Mouse (Mus musculus) thymus, adult 2 months (tissue): Measurements from ENCODE around the gene Tuba4a. TPM values are rescaled to one million over a fixed set of nuclear protein-coding genes. Genes with fewer than 3 reads are reported as not detected.

ENCODE experiments used
- DNase-seq: peaks from one replicate; pipeline ENCODE4 v3.0.0; 2021
- H3K27ac ChIP-seq: fragments of 200-500 bp; 2 replicates; pipeline ENCODE4 v1.5.1; 2012; ENCODE audit warnings: low read length, control low read depth; ENCODE audit not compliant: control insufficient read depth, insufficient read depth
- H3K27me3 ChIP-seq: fragments of 200-500 bp; 2 replicates; pipeline ENCODE4 v1.6.1; 2012; ENCODE audit warnings: mild to moderate bottlenecking, low read length, moderate library complexity, mixed read lengths; ENCODE audit not compliant: control insufficient read depth, insufficient read depth
- H3K36me3 ChIP-seq: fragments of 200-500 bp; 2 replicates; pipeline ENCODE4 v1.6.1; 2012; ENCODE audit warnings: mild to moderate bottlenecking, low read length, moderate library complexity; ENCODE audit not compliant: control insufficient read depth, insufficient read depth
- H3K4me1 ChIP-seq: fragments of 200-500 bp; replicated peaks from 2 replicates; pipeline ENCODE4 v1.6.1; 2012; ENCODE audit warnings: low read length; ENCODE audit not compliant: control insufficient read depth, insufficient read depth
- H3K4me3 ChIP-seq: fragments of 200-500 bp; 2 replicates; pipeline ENCODE4 v1.5.1; 2012; ENCODE audit warnings: mild to moderate bottlenecking, low read length, control low read depth, moderate library complexity; ENCODE audit not compliant: control insufficient read depth, insufficient read depth
- CTCF ChIP-seq: fragments of 200-500 bp; IDR thresholded peaks from 2 replicates; pipeline ENCODE4 v1.5.1; 2012; ENCODE audit warnings: mild to moderate bottlenecking, control low read depth, low read length, moderate library complexity, borderline replicate concordance; ENCODE audit not compliant: control insufficient read depth, poor library complexity, insufficient read depth; ENCODE audit errors: extremely low read depth
- POLR2A ChIP-seq: fragments of 200-500 bp; IDR thresholded peaks from 2 replicates; pipeline ENCODE4 v1.6.1; 2012; ENCODE audit warnings: mild to moderate bottlenecking, low read length, control low read depth, moderate library complexity; ENCODE audit not compliant: control insufficient read depth, poor library complexity, insufficient read depth; ENCODE audit errors: extremely low read depth
- WGBS: fragments of 180-500 bp; shearing (Covaris S2); methylation state at CpG from one replicate; pipeline ENCODE4 v1.1.7; 2018; 5-methylcytosine and 5-hydroxymethylcytosine counted together
- polyA plus RNA-seq: library from polyadenylated mRNA; depleted of rRNA; stranded (reverse); fragments of >200 nt; gene quantifications from 2 replicates; pipeline ENCODE4 v1.2.3, GENCODE M21; 2012

Tuba4a gene
- polyA plus RNA-seq, 1 experiment, result 139 TPM

DNA sequence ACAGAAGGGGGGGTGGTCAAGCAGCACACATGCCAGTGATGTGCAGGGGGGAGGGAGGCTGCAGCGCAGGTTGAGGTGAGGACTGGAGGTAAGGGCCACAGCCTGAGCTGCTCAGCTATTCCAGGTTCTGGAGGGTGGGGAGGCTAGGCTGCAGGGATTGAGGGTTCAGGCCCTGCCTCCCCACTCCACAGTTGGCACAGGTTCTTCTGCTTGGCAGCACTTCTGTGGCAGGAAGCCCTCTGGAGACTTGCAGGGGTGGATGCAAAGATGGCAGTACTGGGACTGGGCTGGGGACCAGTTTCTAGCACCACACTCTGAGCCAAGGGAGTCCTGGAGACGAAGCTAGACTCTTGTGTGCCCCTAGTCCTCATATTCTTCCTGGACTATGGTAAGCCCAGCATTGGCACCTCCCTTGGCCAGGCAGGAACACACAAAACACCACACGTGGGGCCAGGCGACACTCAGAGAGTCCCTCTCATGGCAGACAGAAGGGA is 38.2 kb downstream of the Tuba4a start:
- Histone ChIP-seq H3K4me1 (peaks cover 9% of the 10 kb centered on the region), H3K27ac (no peak overlapping the region), H3K36me3 (peaks cover 11% of the 10 kb centered on the region), H3K27me3 (no peaks in the 10 kb centered on the region), H3K4me3 (no peak overlapping the region)
- 98% methylated on average over 4 of the region's 4 CpGs for WGBS
- TF ChIP-seq CTCF (no peak), POLR2A (no peak)
- DNase-seq, result no peak

DNA sequence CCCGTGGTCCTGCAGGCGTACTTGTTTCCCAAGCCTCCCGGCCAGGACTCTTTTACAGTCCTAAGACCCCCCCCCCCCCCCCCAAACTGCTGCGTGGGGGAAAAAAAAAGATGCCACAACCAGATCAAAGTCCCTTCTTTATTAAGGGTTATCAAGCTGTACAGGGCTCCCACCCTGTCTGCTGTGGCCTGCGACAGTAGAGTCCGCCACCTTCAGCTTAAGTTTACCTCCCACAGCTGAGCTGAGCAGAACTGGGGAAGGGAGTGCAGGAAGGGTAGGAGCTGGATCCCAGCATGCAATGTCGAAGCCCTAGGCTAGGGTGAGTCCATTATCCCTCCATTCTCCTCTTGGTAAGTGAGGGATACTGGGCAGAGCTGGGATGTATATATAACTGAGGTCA is 38.9 kb downstream of the Tuba4a start:
- Histone ChIP-seq H3K36me3 (peaks cover 8% of the 10 kb centered on the region; the same call in 1 of the 2 replicates), H3K4me1 (peaks cover 9% of the 10 kb centered on the region), H3K4me3 (no peak overlapping the region), H3K27ac (no peak overlapping the region), H3K27me3 (no peaks in the 10 kb centered on the region)
- 56% methylated on average over 7 of the region's 7 CpGs for WGBS
- no peak for DNase-seq
- TF ChIP-seq POLR2A (no peak), CTCF (no peak)

DNA sequence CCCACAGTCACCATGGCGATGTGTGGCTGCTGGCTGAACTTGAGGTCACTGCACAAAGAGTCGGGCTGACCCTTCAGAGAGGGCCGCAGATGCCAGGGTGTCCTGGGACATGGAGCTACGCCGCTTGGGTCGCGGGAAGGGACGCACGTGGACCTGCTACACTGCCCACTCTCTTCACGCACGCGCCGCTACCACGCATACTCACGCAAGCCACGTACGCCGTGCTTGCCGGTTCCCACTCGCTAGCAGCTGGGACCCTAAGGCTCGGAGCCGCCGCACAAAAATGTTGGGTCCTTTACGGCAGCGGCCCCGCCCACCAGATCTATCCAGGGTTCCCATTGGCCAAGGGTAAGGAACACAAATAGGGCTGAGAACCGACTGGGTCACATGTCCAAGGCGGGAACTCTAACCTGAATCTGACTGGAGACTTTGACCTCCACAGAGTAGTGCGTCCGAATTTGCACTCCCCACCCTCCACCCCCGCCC is 39.5 kb downstream of the Tuba4a start, which contains the start of gene Abcb6:
Gene Abcb6, minus strand, starts transcription at position 288 of the 486 bp plus-strand sequence.
- peak; percentile 85 for DNase-seq
- H3K4me3 ChIP-seq, result peak within 1 kb of the TSS; percentile 79
- peaks cover 5% of the 10 kb centered on the region; the same call in 1 of the 2 replicates for H3K36me3 ChIP-seq
- under 1% methylated on average over 31 of the region's 31 CpGs for WGBS
- H3K27ac ChIP-seq, result no peak within 1 kb of the TSS
- no peaks in the 10 kb centered on the region for H3K27me3 ChIP-seq
- no peak for TF ChIP-seq POLR2A
- TF ChIP-seq CTCF, result no peak
- peaks cover 9% of the 10 kb centered on the region for H3K4me1 ChIP-seq

DNA sequence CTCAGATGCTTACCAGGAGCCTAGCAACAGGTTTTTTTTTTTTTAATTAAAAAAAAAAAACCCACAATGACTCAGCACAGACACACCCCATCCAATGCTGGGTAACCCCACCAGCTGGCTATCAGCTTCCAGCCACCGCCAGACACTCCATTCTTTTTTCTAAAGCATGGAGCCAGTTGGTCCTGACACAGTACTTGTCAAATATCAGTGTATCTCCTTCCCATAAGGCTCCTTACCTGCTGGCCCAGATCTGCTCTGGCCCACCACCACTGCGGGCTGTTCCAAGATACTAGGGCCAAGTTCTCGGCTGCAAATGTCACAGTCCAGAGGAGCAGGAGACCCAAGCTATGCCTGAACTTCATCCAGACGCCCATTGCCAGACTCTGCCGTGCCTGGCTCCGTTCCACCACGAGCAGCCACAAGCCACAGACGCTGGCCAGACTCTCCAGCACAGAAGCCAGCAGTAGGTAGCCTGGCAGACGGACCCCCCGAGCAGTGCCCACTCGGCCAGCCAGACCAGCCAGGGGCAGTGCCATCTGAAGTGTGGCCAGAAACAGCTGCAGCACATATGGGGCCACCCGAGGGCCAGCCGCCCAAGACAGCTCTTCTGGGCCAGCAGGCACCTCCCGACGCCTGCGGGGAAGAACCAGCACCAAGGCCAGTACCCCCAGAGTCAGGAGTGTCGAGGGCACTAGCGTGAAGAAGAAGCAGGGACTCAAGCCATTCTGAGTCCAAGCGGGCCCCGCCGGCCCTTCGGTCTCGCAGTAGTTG is 40.1 kb downstream of the Tuba4a start:
- no peak overlapping the region for H3K27ac ChIP-seq
- peaks cover 9% of the 10 kb centered on the region for H3K4me1 ChIP-seq
- peaks cover 5% of the 10 kb centered on the region; the same call in 1 of the 2 replicates for H3K36me3 ChIP-seq
- TF ChIP-seq CTCF (no peak), POLR2A (no peak)
- H3K27me3 ChIP-seq, result no peaks in the 10 kb centered on the region
- WGBS, result 3% methylated on average over 23 of the region's 23 CpGs
- H3K4me3 ChIP-seq, result peak overlapping the region; percentile 79
- no peak for DNase-seq

DNA sequence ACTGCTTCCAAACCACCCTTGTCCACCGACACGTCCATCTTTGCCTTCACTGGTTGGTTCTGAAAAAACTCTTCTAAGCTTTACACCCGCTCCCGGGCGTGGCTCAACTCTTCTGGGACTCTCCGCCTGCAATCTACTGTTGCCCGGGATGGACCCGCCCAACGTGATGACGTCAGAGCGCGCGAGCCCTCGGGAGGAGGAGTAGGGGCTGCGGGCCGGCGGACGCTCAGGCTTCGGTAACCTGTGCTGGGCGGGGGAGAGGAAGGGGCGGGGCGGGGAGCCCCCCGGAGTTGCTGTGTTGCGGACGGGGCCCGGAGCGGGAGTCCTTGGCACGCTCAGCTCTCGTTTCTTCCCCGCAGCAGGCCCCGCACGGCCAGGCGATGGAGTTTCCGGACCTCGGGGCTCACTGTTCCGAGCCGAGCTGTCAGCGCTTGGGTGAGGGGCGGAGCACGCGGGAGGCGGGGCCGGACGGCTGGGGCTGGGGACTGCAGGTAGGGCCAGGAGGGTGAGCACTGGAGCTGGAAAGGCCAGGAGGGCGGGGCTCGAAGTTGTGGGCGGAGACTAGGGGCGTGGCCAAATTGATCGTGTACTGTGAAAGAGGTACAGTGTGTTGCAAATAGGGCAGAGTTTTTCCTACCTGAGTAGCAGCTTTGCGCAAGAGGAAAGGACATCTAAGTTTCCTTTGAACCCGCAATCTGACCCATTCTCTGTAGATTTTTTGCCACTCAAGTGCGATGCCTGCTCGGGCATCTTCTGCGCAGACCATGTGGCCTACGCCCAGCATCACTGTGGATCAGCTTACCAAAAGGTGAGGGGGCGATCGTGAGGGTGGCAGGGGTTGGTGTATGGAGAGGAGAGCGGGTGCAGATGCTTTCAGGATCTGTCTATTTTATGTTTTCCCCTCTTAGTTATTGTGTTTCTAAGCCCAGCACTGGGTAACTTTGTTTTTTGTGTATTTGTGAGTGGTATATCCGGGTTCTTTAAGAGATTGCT is 50.9 kb downstream of the Tuba4a start, which contains the start of gene Zfand2b:
Gene Zfand2b, plus strand, starts transcription at position 175 of the 993 bp plus-strand sequence.
- 5% methylated on average over 59 of the region's 59 CpGs for WGBS
- DNase-seq, result peak; percentile 99
- Histone ChIP-seq H3K36me3 (peaks cover 9% of the 10 kb centered on the region), H3K4me3 (peak within 1 kb of the TSS; percentile 65), H3K27ac (peak within 1 kb of the TSS; percentile 66), H3K4me1 (peaks cover 6% of the 10 kb centered on the region), H3K27me3 (no peaks in the 10 kb centered on the region; the same call in 1 of the 2 replicates)
- 0 out of 2 replicates have a peak, but pooled peaks have one; percentile 25 for TF ChIP-seq POLR2A
- no peak for TF ChIP-seq CTCF
